Mouse (Mus musculus) liver, postnatal 0 days (tissue): ENCODE data around the gene Olfr108.

Experiments
- CTCF ChIP-seq: sonication (generic); IDR thresholded peaks from 2 replicates; pipeline ENCODE4 v1.5.1; 2016; ENCODE audit warnings: antibody characterized with exemption, low read depth
- EP300 ChIP-seq: IDR thresholded peaks from 2 replicates; pipeline ENCODE4 v1.6.1; 2016; ENCODE audit warnings: antibody characterized with exemption, low read depth, mild to moderate bottlenecking

- TF ChIP-seq CTCF (no peak), EP300 (no peak)
Measured at GRCm38 (mm10) chr17:37445180-37445579, at the start of gene Olfr108.
